Mouse (Mus musculus): ENCODE measurements around the gene Spry2. TPM values are rescaled to one million over a fixed set of nuclear protein-coding genes. Genes with fewer than 3 reads are reported as not detected.

Spry2 gene
- polyA plus RNA-seq, 1 experiment, result not detected

- Histone ChIP-seq H3K27me3 (ENCODE audit: control insufficient read depth) (peaks cover 58% of the 10 kb centered on the region), H3K4me1 (ENCODE audit: control insufficient read depth) (peaks cover 13% of the 10 kb centered on the region), H3K36me3 (ENCODE audit: control insufficient read depth) (peaks cover 6% of the 10 kb centered on the region), H3K9me3 (ENCODE audit: control insufficient read depth, low read length) (no peaks in the 10 kb centered on the region; the same call in 1 of the 2 replicates), H3K4me3 (replicated peaks) (peak overlapping the region; percentile 60)
- no peak for TF ChIP-seq GATA1 (IDR thresholded peaks at IDR 0.05; ENCODE audit: low read length)
- no peak for TF ChIP-seq TAL1 (IDR thresholded peaks at IDR 0.05; ENCODE audit: low read length)
Observed at GRCm38 (mm10) chr14:105894971-105895873, 1.4 kb downstream of the Spry2 start.

- H3K9me3 ChIP-seq (ENCODE audit: control insufficient read depth, low read length), result no peaks in the 10 kb centered on the region; the same call in 1 of the 2 replicates
- H3K27me3 ChIP-seq (ENCODE audit: control insufficient read depth), result peaks cover 51% of the 10 kb centered on the region
- TF ChIP-seq GATA1 (IDR thresholded peaks at IDR 0.05; ENCODE audit: low read length), result no peak
- no peak for TF ChIP-seq TAL1 (IDR thresholded peaks at IDR 0.05; ENCODE audit: low read length)
- H3K4me1 ChIP-seq (ENCODE audit: control insufficient read depth), result peaks cover 11% of the 10 kb centered on the region
- H3K4me3 ChIP-seq (replicated peaks), result no peak overlapping the region
- H3K36me3 ChIP-seq (ENCODE audit: control insufficient read depth), result peaks cover 6% of the 10 kb centered on the region
Observed at GRCm38 (mm10) chr14:105893623-105893995, 3.0 kb downstream of the Spry2 start.

GRCm38 (mm10) chr14:105892941-105893622 is 3.5 kb downstream of the Spry2 start:
- TF ChIP-seq GATA1 (IDR thresholded peaks at IDR 0.05; ENCODE audit: low read length) (no peak), TAL1 (IDR thresholded peaks at IDR 0.05; ENCODE audit: low read length) (no peak)
- no peak overlapping the region for H3K4me3 ChIP-seq (replicated peaks)
- peaks cover 6% of the 10 kb centered on the region for H3K36me3 ChIP-seq (ENCODE audit: control insufficient read depth)
- peaks cover 9% of the 10 kb centered on the region for H3K4me1 ChIP-seq (ENCODE audit: control insufficient read depth)
- H3K9me3 ChIP-seq (ENCODE audit: control insufficient read depth, low read length), result no peaks in the 10 kb centered on the region
- peaks cover 45% of the 10 kb centered on the region for H3K27me3 ChIP-seq (ENCODE audit: control insufficient read depth)

- H3K36me3 ChIP-seq (ENCODE audit: control insufficient read depth), result peaks cover 6% of the 10 kb centered on the region
- TF ChIP-seq GATA1 (IDR thresholded peaks at IDR 0.05; ENCODE audit: low read length) (no peak), TAL1 (IDR thresholded peaks at IDR 0.05; ENCODE audit: low read length) (no peak)
Observed at GRCm38 (mm10) chr14:105890516-105891231, 5.9 kb downstream of the Spry2 start.

GRCm38 (mm10) chr14:105886643-105887374 is 9.8 kb downstream of the Spry2 start:
- Histone ChIP-seq H3K9me3 (ENCODE audit: control insufficient read depth, low read length) (no peaks in the 10 kb centered on the region), H3K27me3 (ENCODE audit: control insufficient read depth) (no peaks in the 10 kb centered on the region), H3K4me3 (replicated peaks) (no peak overlapping the region), H3K4me1 (ENCODE audit: control insufficient read depth) (no peaks in the 10 kb centered on the region), H3K36me3 (ENCODE audit: control insufficient read depth) (no peaks in the 10 kb centered on the region)
- TF ChIP-seq TAL1 (IDR thresholded peaks at IDR 0.05; ENCODE audit: low read length) (no peak), GATA1 (IDR thresholded peaks at IDR 0.05; ENCODE audit: low read length) (no peak)

More at GRCm38 (mm10) chr14:105890516-105891231, 5.9 kb downstream of the Spry2 start:
- Histone ChIP-seq H3K9me3 (ENCODE audit: control insufficient read depth, low read length) (no peaks in the 10 kb centered on the region), H3K4me1 (ENCODE audit: control insufficient read depth) (peaks cover 6% of the 10 kb centered on the region), H3K27me3 (ENCODE audit: control insufficient read depth) (peaks cover 21% of the 10 kb centered on the region), H3K4me3 (replicated peaks) (no peak overlapping the region)

- Histone ChIP-seq H3K9me3 (ENCODE audit: control insufficient read depth, low read length) (no peaks in the 10 kb centered on the region), H3K4me1 (ENCODE audit: control insufficient read depth) (no peaks in the 10 kb centered on the region), H3K4me3 (replicated peaks) (no peak overlapping the region), H3K36me3 (ENCODE audit: control insufficient read depth) (no peaks in the 10 kb centered on the region), H3K27me3 (ENCODE audit: control insufficient read depth) (no peaks in the 10 kb centered on the region)
- no peak for TF ChIP-seq TAL1 (IDR thresholded peaks at IDR 0.05; ENCODE audit: low read length)
- TF ChIP-seq GATA1 (IDR thresholded peaks at IDR 0.05; ENCODE audit: low read length), result no peak
Observed at GRCm38 (mm10) chr14:105885249-105885648, 11.4 kb downstream of the Spry2 start.

GRCm38 (mm10) chr14:105883215-105883614 is 13.4 kb downstream of the Spry2 start:
- TF ChIP-seq TAL1 (IDR thresholded peaks at IDR 0.05; ENCODE audit: low read length), result no peak
- TF ChIP-seq GATA1 (IDR thresholded peaks at IDR 0.05; ENCODE audit: low read length), result no peak
- Histone ChIP-seq H3K4me3 (replicated peaks) (no peak overlapping the region), H3K9me3 (ENCODE audit: control insufficient read depth, low read length) (no peaks in the 10 kb centered on the region), H3K4me1 (ENCODE audit: control insufficient read depth) (no peaks in the 10 kb centered on the region), H3K27me3 (ENCODE audit: control insufficient read depth) (no peaks in the 10 kb centered on the region), H3K36me3 (ENCODE audit: control insufficient read depth) (no peaks in the 10 kb centered on the region)

- no peak overlapping the region for H3K4me3 ChIP-seq (replicated peaks)
- H3K4me1 ChIP-seq (ENCODE audit: control insufficient read depth), result no peaks in the 10 kb centered on the region
- peaks cover 3% of the 10 kb centered on the region; the same call in 1 of the 2 replicates for H3K9me3 ChIP-seq (ENCODE audit: control insufficient read depth, low read length)
- H3K36me3 ChIP-seq (ENCODE audit: control insufficient read depth), result no peaks in the 10 kb centered on the region
- H3K27me3 ChIP-seq (ENCODE audit: control insufficient read depth), result no peaks in the 10 kb centered on the region
- TF ChIP-seq GATA1 (IDR thresholded peaks at IDR 0.05; ENCODE audit: low read length), result no peak
- no peak for TF ChIP-seq TAL1 (IDR thresholded peaks at IDR 0.05; ENCODE audit: low read length)
Observed at GRCm38 (mm10) chr14:105878359-105878758, 18.3 kb downstream of the Spry2 start.

Measured in erythroblast, embryonic 14.5 days (primary cell).